19 mouse cellular contexts compared by ENCODE assay signal in the genomic region with DNA sequence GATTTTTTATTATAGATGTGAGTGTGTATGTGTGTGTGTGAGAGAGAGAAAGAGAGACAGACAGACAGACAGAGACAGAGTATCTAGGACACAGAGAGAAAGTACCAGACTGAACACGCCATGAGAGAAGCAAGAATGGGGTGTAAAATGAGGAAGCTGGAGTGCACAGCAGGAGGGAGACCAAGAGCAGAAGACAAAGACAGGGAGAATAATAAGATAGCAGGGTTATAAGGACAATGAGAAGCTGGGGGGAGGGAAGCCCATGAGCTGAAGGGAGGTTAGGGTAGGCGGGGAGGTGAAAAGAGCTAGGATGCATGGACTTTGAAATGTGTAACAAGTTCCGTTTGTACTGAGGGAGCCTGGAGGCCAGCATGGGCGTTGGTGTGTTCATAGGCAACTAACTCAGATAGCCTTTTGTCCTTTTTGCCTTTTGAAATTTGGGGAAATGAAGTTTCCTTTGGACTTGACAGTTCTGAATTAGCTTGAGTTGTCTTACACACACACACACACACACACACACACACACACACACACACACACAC.
DNase-seq lines count a peak whose midpoint lies in the region; ATAC-seq lines count a peak whose summit lies in the region.
"Had no signal": no experiment of that assay in that cellular context is flagged by ENCODE, and none has a peak within 500 bp of the region (broad histone marks: within the 10 kb centered on the region; RNA-seq: fewer than 3 reads in every experiment).

No protein-coding gene starts in this region.

- no peak for DNase-seq in midbrain, embryonic 10.5 days (ENCODE audit: low spot score)
- DNase-seq in midbrain, embryonic 11.5 days (ENCODE audit: low spot score, missing footprints) = no peak
- DNase-seq in liver = peak; percentile 38
- DNase-seq in thymus, postnatal 36 days = no peak
- no peak for DNase-seq in layer of hippocampus, adult 8-10 months (ENCODE audit: low spot score in 2 of 2)
- no peak for DNase-seq in testis, postnatal 10 days (ENCODE audit: low spot score)
- DNase-seq in kidney, adult 11 months = no peak
- DNase-seq: adrenal gland, postnatal 36 days; cerebellum, adult 2 months; heart, postnatal 14 days; kidney, adult 8-10 months; thymus, adult 2 months had no signal

- no peak overlapping the region for H3K4me2 ChIP-seq in midbrain, embryonic 11.5 days
- H3K4me2 ChIP-seq in liver, embryonic 16.5 days (ENCODE audit: low read depth, low read length) = no peak overlapping the region
- H3K4me2 ChIP-seq: heart, embryonic 12.5 days; hindbrain, embryonic 14.5 days; midbrain, embryonic 13.5 days; neural tube, embryonic 13.5 days had no signal

- WGBS in midbrain, embryonic 10.5 days = 39% methylated on average over 4 of the region's 4 CpGs
- 29% methylated on average over 4 of the region's 4 CpGs for WGBS in midbrain, embryonic 11.5 days
- WGBS in liver, embryonic 16.5 days (ENCODE audit: insufficient replicate concordance) = 56% methylated on average over 4 of the region's 4 CpGs

- no peak overlapping the region for H3K9ac ChIP-seq in midbrain, embryonic 11.5 days (ENCODE audit: low read length)
- H3K9ac ChIP-seq in liver, embryonic 16.5 days (ENCODE audit: low read depth, low read length) = no peak overlapping the region
- H3K9ac ChIP-seq: heart, embryonic 12.5 days; hindbrain, embryonic 14.5 days; midbrain, embryonic 13.5 days; neural tube, embryonic 13.5 days had no signal

- H3K4me3 ChIP-seq in midbrain, embryonic 10.5 days = no peak overlapping the region
- H3K4me3 ChIP-seq in midbrain, embryonic 11.5 days (ENCODE audit: low read depth, low read length) = no peak overlapping the region
- H3K4me3 ChIP-seq in liver, embryonic 16.5 days (ENCODE audit: low read depth, low read length) = no peak overlapping the region
- H3K4me3 ChIP-seq: embryonic facial prominence, embryonic 10.5 days; heart, embryonic 12.5 days; midbrain, embryonic 13.5 days; neural tube, embryonic 13.5 days had no signal

- H3K27ac ChIP-seq in midbrain, embryonic 10.5 days (replicated peaks) = 0 out of 2 replicates have a peak overlapping the region, but pooled peaks have one; percentile 57
- no peak overlapping the region for H3K27ac ChIP-seq in midbrain, embryonic 11.5 days (ENCODE audit: low read depth, low read length)
- peak overlapping the region; percentile 76 for H3K27ac ChIP-seq in liver, embryonic 16.5 days (ENCODE audit: low read length)
- H3K27ac ChIP-seq: embryonic facial prominence, embryonic 10.5 days; hindbrain, embryonic 14.5 days; midbrain, embryonic 13.5 days; neural tube, embryonic 13.5 days had no signal

- H3K9me3 ChIP-seq in midbrain, embryonic 10.5 days (replicated peaks) = no peaks in the 10 kb centered on the region
- H3K9me3 ChIP-seq in midbrain, embryonic 11.5 days (ENCODE audit: control insufficient read depth, low read length) = no peaks in the 10 kb centered on the region
- H3K9me3 ChIP-seq in liver, embryonic 16.5 days (replicated peaks; ENCODE audit: control insufficient read depth, low read length) = no peaks in the 10 kb centered on the region
- H3K9me3 ChIP-seq: embryonic facial prominence, embryonic 10.5 days; heart, embryonic 12.5 days; neural tube, embryonic 13.5 days had no signal

- H3K27me3 ChIP-seq in midbrain, embryonic 10.5 days (ENCODE audit: low read depth, poor library complexity, severe bottlenecking) = no peaks in the 10 kb centered on the region
- no peaks in the 10 kb centered on the region for H3K27me3 ChIP-seq in midbrain, embryonic 11.5 days (ENCODE audit: control insufficient read depth, insufficient read depth, low read length)
- no peaks in the 10 kb centered on the region for H3K27me3 ChIP-seq in liver, embryonic 16.5 days (ENCODE audit: control insufficient read depth, insufficient read depth, low read depth, low read length)
- H3K27me3 ChIP-seq: heart, embryonic 12.5 days; midbrain, embryonic 13.5 days; neural tube, embryonic 13.5 days had no signal

- peaks cover 17% of the 10 kb centered on the region for H3K4me1 ChIP-seq in midbrain, embryonic 10.5 days
- peaks cover 2% of the 10 kb centered on the region; the same call in 1 of the 2 replicates for H3K4me1 ChIP-seq in midbrain, embryonic 11.5 days (ENCODE audit: control insufficient read depth, insufficient read depth, low read length)
- H3K4me1 ChIP-seq in liver, embryonic 16.5 days (ENCODE audit: control insufficient read depth, low read depth, low read length) = peaks cover 35% of the 10 kb centered on the region
- H3K4me1 ChIP-seq: neural tube, embryonic 13.5 days had no signal

- no peaks in the 10 kb centered on the region for H3K36me3 ChIP-seq in midbrain, embryonic 10.5 days
- H3K36me3 ChIP-seq in midbrain, embryonic 11.5 days (ENCODE audit: control insufficient read depth, insufficient read depth, low read length) = no peaks in the 10 kb centered on the region
- no peaks in the 10 kb centered on the region for H3K36me3 ChIP-seq in liver, embryonic 16.5 days (ENCODE audit: control insufficient read depth, insufficient read depth)
- H3K36me3 ChIP-seq: embryonic facial prominence, embryonic 10.5 days; heart, embryonic 12.5 days; midbrain, embryonic 13.5 days; neural tube, embryonic 13.5 days had no signal

- no peak for ATAC-seq in midbrain, embryonic 11.5 days (ENCODE audit: low FRiP score)
- no peak for ATAC-seq in liver, embryonic 16.5 days (ENCODE audit: low read depth)
- ATAC-seq: lung, postnatal 0 days; midbrain, embryonic 13.5 days had no signal
